Mouse (Mus musculus): ENCODE measurements around the gene Ndufa4l2. TPM values are rescaled to one million over a fixed set of nuclear protein-coding genes. Genes with fewer than 3 reads are reported as not detected.
A peak's percentile ranks its signal among the peaks of the same experiment; 100 is the strongest.

Ndufa4l2 gene
- total and polyA plus RNA-seq, 2 experiments from 2014 or later, result 17.4 to 21.9 TPM

DNA sequence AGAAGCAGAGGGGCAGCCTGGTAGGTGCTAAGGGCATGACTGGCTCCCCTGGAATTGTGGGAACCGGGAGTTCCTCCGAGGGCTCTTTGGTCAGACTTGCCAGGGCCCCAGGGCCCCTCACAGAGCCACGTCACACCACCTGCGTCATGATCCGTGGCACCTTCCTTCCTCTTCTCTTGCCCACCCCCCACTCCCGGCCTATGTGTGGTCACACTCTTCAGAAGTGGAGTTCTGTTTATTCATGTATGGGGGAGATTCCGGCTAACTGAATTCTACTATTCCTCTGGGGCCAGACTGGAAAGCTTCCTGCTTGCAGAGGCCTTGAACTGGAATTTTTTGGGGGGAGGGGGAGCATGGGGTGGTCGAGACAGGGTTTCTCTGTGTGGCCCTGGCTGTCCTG, 49.1 kb downstream of the Ndufa4l2 start:
- no peak for TF ChIP-seq CTCF (IDR thresholded peaks at IDR 0.05; ENCODE audit: low read depth)
- Histone ChIP-seq H3K9ac (replicated peaks; ENCODE audit: low read length) (no peak overlapping the region), H3K36me3 (ENCODE audit: insufficient read depth, low read length) (peaks cover 77% of the 10 kb centered on the region), H3K9me3 (ENCODE audit: low read length) (no peaks in the 10 kb centered on the region), H3K4me2 (ENCODE audit: low read depth, low read length) (no peak overlapping the region), H3K4me1 (ENCODE audit: insufficient read depth, low read length) (no peaks in the 10 kb centered on the region), H3K27ac (0 out of 2 replicates have a peak overlapping the region, but pooled peaks have one; percentile 4), H3K4me3 (ENCODE audit: low read length) (no peak overlapping the region), H3K27me3 (ENCODE audit: insufficient read depth, low read length) (no peaks in the 10 kb centered on the region)
- ATAC-seq, result no peak
- no peak for DNase-seq (ENCODE audit: low spot score)
- WGBS, result 69% methylated on average over 8 of the region's 8 CpGs

GRCm38 (mm10) chr10:127564301-127564700, 49.5 kb downstream of the Ndufa4l2 start:
- no peak overlapping the region for H3K27ac ChIP-seq
- 45% methylated on average over 13 of the region's 13 CpGs for WGBS
- no peak for TF ChIP-seq CTCF (IDR thresholded peaks at IDR 0.05; ENCODE audit: low read depth)

More at GRCm38 (mm10) chr10:127564301-127564700, 49.5 kb downstream of the Ndufa4l2 start:
- Histone ChIP-seq H3K27me3 (ENCODE audit: insufficient read depth, low read length) (no peaks in the 10 kb centered on the region), H3K36me3 (ENCODE audit: insufficient read depth, low read length) (peaks cover 77% of the 10 kb centered on the region), H3K4me3 (ENCODE audit: low read length) (no peak overlapping the region), H3K4me2 (ENCODE audit: low read depth, low read length) (no peak overlapping the region), H3K9ac (replicated peaks; ENCODE audit: low read length) (no peak overlapping the region), H3K4me1 (ENCODE audit: insufficient read depth, low read length) (no peaks in the 10 kb centered on the region), H3K9me3 (ENCODE audit: low read length) (no peaks in the 10 kb centered on the region)
- DNase-seq (ENCODE audit: low spot score), result no peak
- 0 out of 2 replicates have a peak, but pooled peaks have one; percentile 18 for ATAC-seq

Other genes with a start within 250 kb of the Ndufa4l2 start
- 314 and 348 TPM in 2 replicates for gene Dctn2, start 248.6 kb upstream of the Ndufa4l2 start, total RNA-seq (2014; rRNA removed)
- 319 and 323 TPM in 2 replicates for gene Dctn2, start 248.6 kb upstream of the Ndufa4l2 start, polyA plus RNA-seq (2015; fragmentation: Nextera tagmentation; extraction: Ambion mirVana)
- gene Mbd6, start 225.9 kb upstream of the Ndufa4l2 start, total RNA-seq (2014; rRNA removed), result 8.1 and 11.2 TPM in 2 replicates
- gene Mbd6, start 225.9 kb upstream of the Ndufa4l2 start, polyA plus RNA-seq (2015; fragmentation: Nextera tagmentation; extraction: Ambion mirVana), result 8.3 and 11.5 TPM in 2 replicates
- gene Mars, start 203.2 kb upstream of the Ndufa4l2 start, total RNA-seq (2014; rRNA removed), result 74.4 and 90.4 TPM in 2 replicates
- gene Mars, start 203.2 kb upstream of the Ndufa4l2 start, polyA plus RNA-seq (2015; fragmentation: Nextera tagmentation; extraction: Ambion mirVana), result 104 TPM in 2 replicates
- gene Arhgap9, start 193.0 kb upstream of the Ndufa4l2 start, total RNA-seq (2014; rRNA removed), result 1.0 and 1.5 TPM in 2 replicates
- 1.2 and 1.3 TPM in 2 replicates for gene Arhgap9, start 193.0 kb upstream of the Ndufa4l2 start, polyA plus RNA-seq (2015; fragmentation: Nextera tagmentation; extraction: Ambion mirVana)
- gene Gli1, start 173.0 kb upstream of the Ndufa4l2 start, total RNA-seq (2014; rRNA removed), result 10.9 and 13.0 TPM in 2 replicates
- gene Gli1, start 173.0 kb upstream of the Ndufa4l2 start, polyA plus RNA-seq (2015; fragmentation: Nextera tagmentation; extraction: Ambion mirVana), result 2.7 TPM in 2 replicates
- gene Inhbe, start 160.6 kb upstream of the Ndufa4l2 start, total RNA-seq (2014; rRNA removed), result not detected in 2 replicates
- gene Inhbe, start 160.6 kb upstream of the Ndufa4l2 start, polyA plus RNA-seq (2015; fragmentation: Nextera tagmentation; extraction: Ambion mirVana), result not detected in 2 replicates
- gene Inhbc, start 144.5 kb upstream of the Ndufa4l2 start, total RNA-seq (2014; rRNA removed), result not detected in 2 replicates
- gene Inhbc, start 144.5 kb upstream of the Ndufa4l2 start, polyA plus RNA-seq (2015; fragmentation: Nextera tagmentation; extraction: Ambion mirVana), result not detected in 2 replicates
- 47.7 and 60.6 TPM in 2 replicates for gene R3hdm2, start 134.6 kb upstream of the Ndufa4l2 start, total RNA-seq (2014; rRNA removed)
- gene R3hdm2, start 134.6 kb upstream of the Ndufa4l2 start, polyA plus RNA-seq (2015; fragmentation: Nextera tagmentation; extraction: Ambion mirVana), result 39.3 and 47.6 TPM in 2 replicates
- 0.68 and 3.7 TPM in 2 replicates for gene Stac3, start 13.3 kb upstream of the Ndufa4l2 start, total RNA-seq (2014; rRNA removed)
- gene Stac3, start 13.3 kb upstream of the Ndufa4l2 start, polyA plus RNA-seq (2015; fragmentation: Nextera tagmentation; extraction: Ambion mirVana), result 1.4 and 1.7 TPM in 2 replicates
- gene Shmt2, start 7.5 kb downstream of the Ndufa4l2 start, total RNA-seq (2014; rRNA removed), result 66.1 and 91.1 TPM in 2 replicates
- gene Shmt2, start 7.5 kb downstream of the Ndufa4l2 start, polyA plus RNA-seq (2015; fragmentation: Nextera tagmentation; extraction: Ambion mirVana), result 49.7 and 49.9 TPM in 2 replicates
- gene Nxph4, start 19.6 kb downstream of the Ndufa4l2 start, total RNA-seq (2014; rRNA removed), result 26.0 and 33.5 TPM in 2 replicates
- 134 and 146 TPM in 2 replicates for gene Nxph4, start 19.6 kb downstream of the Ndufa4l2 start, polyA plus RNA-seq (2015; fragmentation: Nextera tagmentation; extraction: Ambion mirVana)
- 245 TPM in 2 replicates for gene Lrp1, start 106.2 kb downstream of the Ndufa4l2 start, total RNA-seq (2014; rRNA removed)
- 73.7 and 75.5 TPM in 2 replicates for gene Lrp1, start 106.2 kb downstream of the Ndufa4l2 start, polyA plus RNA-seq (2015; fragmentation: Nextera tagmentation; extraction: Ambion mirVana)
- 5.3 and 9.5 TPM in 2 replicates for gene Stat6, start 128.0 kb downstream of the Ndufa4l2 start, total RNA-seq (2014; rRNA removed)
- 4.7 and 5.3 TPM in 2 replicates for gene Stat6, start 128.0 kb downstream of the Ndufa4l2 start, polyA plus RNA-seq (2015; fragmentation: Nextera tagmentation; extraction: Ambion mirVana)
- 2.8 and 4.1 TPM in 2 replicates for gene Nemp1, start 151.9 kb downstream of the Ndufa4l2 start, total RNA-seq (2014; rRNA removed)
- 2.2 and 3.0 TPM in 2 replicates for gene Nemp1, start 151.9 kb downstream of the Ndufa4l2 start, polyA plus RNA-seq (2015; fragmentation: Nextera tagmentation; extraction: Ambion mirVana)
- 3.5 and 4.1 TPM in 2 replicates for gene Nab2, start 153.6 kb downstream of the Ndufa4l2 start, total RNA-seq (2014; rRNA removed)
- 1.1 and 1.6 TPM in 2 replicates for gene Nab2, start 153.6 kb downstream of the Ndufa4l2 start, polyA plus RNA-seq (2015; fragmentation: Nextera tagmentation; extraction: Ambion mirVana)
- gene Myo1a, start 190.2 kb downstream of the Ndufa4l2 start, total RNA-seq (2014; rRNA removed), result 0.21 and 0.36 TPM in 2 replicates
- 0.50 and 0.53 TPM in 2 replicates for gene Myo1a, start 190.2 kb downstream of the Ndufa4l2 start, polyA plus RNA-seq (2015; fragmentation: Nextera tagmentation; extraction: Ambion mirVana)
- 2.3 and 5.4 TPM in 2 replicates for gene Tac2, start 209.5 kb downstream of the Ndufa4l2 start, total RNA-seq (2014; rRNA removed)
- 5.6 and 6.7 TPM in 2 replicates for gene Tac2, start 209.5 kb downstream of the Ndufa4l2 start, polyA plus RNA-seq (2015; fragmentation: Nextera tagmentation; extraction: Ambion mirVana)
- 9.9 and 11.5 TPM in 2 replicates for gene Zbtb39, start 224.6 kb downstream of the Ndufa4l2 start, total RNA-seq (2014; rRNA removed)
- 2.4 and 2.5 TPM in 2 replicates for gene Zbtb39, start 224.6 kb downstream of the Ndufa4l2 start, polyA plus RNA-seq (2015; fragmentation: Nextera tagmentation; extraction: Ambion mirVana)
- gene Gpr182, start 236.8 kb downstream of the Ndufa4l2 start, total RNA-seq (2014; rRNA removed), result 1.9 and 2.9 TPM in 2 replicates
- 2.3 TPM in 2 replicates for gene Gpr182, start 236.8 kb downstream of the Ndufa4l2 start, polyA plus RNA-seq (2015; fragmentation: Nextera tagmentation; extraction: Ambion mirVana)
- 0.14 TPM in 1 of 2 replicates, not detected in the other for gene Rdh1, start 244.8 kb downstream of the Ndufa4l2 start, total RNA-seq (2014; rRNA removed)
- not detected in 2 replicates for gene Rdh1, start 244.8 kb downstream of the Ndufa4l2 start, polyA plus RNA-seq (2015; fragmentation: Nextera tagmentation; extraction: Ambion mirVana)
- gene Rdh16f1, start 244.8 kb downstream of the Ndufa4l2 start, total RNA-seq (2014; rRNA removed), result not detected in 2 replicates
- 0.50 and 0.54 TPM in 2 replicates for gene Rdh16f1, start 244.8 kb downstream of the Ndufa4l2 start, polyA plus RNA-seq (2015; fragmentation: Nextera tagmentation; extraction: Ambion mirVana)

Measured in hindbrain, postnatal 0 days (tissue).